Mouse (Mus musculus): ENCODE measurements around the gene Cc2d1b. TPM values are rescaled to one million over a fixed set of nuclear protein-coding genes. Genes with fewer than 3 reads are reported as not detected.

The Cc2d1b gene
- polyA plus RNA-seq, 2 experiments: 28.9 to 53.4 TPM

DNA sequence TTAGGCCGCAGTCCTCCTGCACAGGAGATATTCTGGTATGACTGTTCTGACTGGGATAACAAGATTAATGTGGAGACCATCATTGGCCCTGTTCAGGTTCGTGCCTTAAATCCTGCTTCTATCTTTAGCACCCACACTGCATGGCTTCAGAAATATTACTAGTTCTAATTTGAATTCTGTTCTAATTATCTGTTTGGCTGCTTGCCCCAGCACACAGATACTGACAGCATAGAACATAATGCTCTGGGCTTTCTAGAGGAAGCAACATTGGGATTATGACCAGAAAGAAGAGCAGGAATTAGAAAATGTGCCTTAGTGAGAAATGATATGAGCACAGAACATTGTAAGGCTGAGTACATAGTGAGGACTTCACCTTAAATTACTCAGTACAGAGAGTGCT lies 26.4 kb upstream of the Cc2d1b start:
- 95% methylated on average over 2 of the region's 2 CpGs for WGBS
- Histone ChIP-seq H3K36me3 (ENCODE audit: control insufficient read depth, insufficient read depth, low read length) (peaks cover 12% of the 10 kb centered on the region), H3K9ac (ENCODE audit: low read depth, low read length, severe bottlenecking) (no peak overlapping the region), H3K4me1 (ENCODE audit: control insufficient read depth, insufficient read depth, low read length) (no peaks in the 10 kb centered on the region), H3K27ac (replicated peaks; ENCODE audit: low read depth, low read length) (no peak overlapping the region), H3K4me3 (replicated peaks; ENCODE audit: low read length) (no peak overlapping the region), H3K9me3 (ENCODE audit: control insufficient read depth, low read length) (no peaks in the 10 kb centered on the region), H3K4me2 (replicated peaks; ENCODE audit: low read depth, low read length, severe bottlenecking) (no peak overlapping the region), H3K27me3 (ENCODE audit: control insufficient read depth, insufficient read depth, low read length) (no peaks in the 10 kb centered on the region)
- no peak for TF ChIP-seq POLR2A (IDR thresholded peaks at IDR 0.05; ENCODE audit: borderline replicate concordance, extremely low read depth, insufficient read depth, insufficient read length)
- ATAC-seq (ENCODE audit: low FRiP score, low read depth) (no peak), DNase-seq (ENCODE audit: low spot score) (no peak)

DNA sequence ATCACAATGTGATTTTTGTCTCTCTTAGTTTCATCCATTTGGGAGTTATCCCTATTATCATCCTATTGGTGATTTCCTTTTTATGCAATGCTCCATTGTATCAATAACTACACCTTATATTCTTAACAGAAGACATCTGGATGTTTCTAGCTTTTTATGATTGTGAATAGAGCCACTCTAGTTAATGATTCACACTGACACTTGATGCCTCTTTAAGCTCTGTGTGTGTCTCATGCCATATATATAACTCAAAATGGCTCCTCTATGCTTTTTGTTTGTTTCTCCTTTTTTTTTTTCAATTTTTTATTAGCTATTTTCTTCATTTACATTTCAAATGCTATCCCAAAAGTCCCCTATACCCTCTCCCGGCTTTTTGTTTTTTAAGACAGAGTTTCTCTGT lies 24.0 kb upstream of the Cc2d1b start:
- DNase-seq (ENCODE audit: low spot score) (no peak), ATAC-seq (ENCODE audit: low FRiP score, low read depth) (no peak)
- no peak overlapping the region for H3K4me2 ChIP-seq (replicated peaks; ENCODE audit: low read depth, low read length, severe bottlenecking)
- no peak overlapping the region for H3K27ac ChIP-seq (replicated peaks; ENCODE audit: low read depth, low read length)
- H3K9ac ChIP-seq (ENCODE audit: low read depth, low read length, severe bottlenecking): no peak overlapping the region
- no peak overlapping the region for H3K4me3 ChIP-seq (replicated peaks; ENCODE audit: low read length)
- no peaks in the 10 kb centered on the region for H3K4me1 ChIP-seq (ENCODE audit: control insufficient read depth, insufficient read depth, low read length)
- TF ChIP-seq POLR2A (IDR thresholded peaks at IDR 0.05; ENCODE audit: borderline replicate concordance, extremely low read depth, insufficient read depth, insufficient read length): no peak
- WGBS: 78% methylated on average over 1 of the region's 1 CpGs
- peaks cover 18% of the 10 kb centered on the region for H3K36me3 ChIP-seq (ENCODE audit: control insufficient read depth, insufficient read depth, low read length)
- no peaks in the 10 kb centered on the region for H3K9me3 ChIP-seq (ENCODE audit: control insufficient read depth, low read length)
- H3K27me3 ChIP-seq (ENCODE audit: control insufficient read depth, insufficient read depth, low read length): no peaks in the 10 kb centered on the region

DNA sequence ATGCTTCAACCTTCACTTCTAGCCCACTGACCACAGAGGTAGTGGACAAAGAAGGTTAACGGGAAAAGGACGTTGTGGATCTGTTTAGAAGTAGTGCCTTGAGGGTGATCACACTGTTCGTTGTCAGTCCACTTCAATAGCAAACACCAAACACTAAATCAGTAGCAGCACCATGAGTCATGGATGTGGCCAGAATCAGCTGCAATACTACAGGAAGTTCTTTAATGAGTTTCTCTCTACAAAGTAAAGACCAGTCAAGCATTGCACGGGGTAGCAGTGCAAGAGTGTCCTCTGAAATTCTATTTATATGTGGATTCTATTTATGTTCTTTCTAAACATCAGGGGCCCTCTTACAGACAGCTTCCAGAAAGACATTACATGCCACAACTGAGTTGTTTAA lies 21.4 kb upstream of the Cc2d1b start:
- Histone ChIP-seq H3K36me3 (ENCODE audit: control insufficient read depth, insufficient read depth, low read length) (peaks cover 30% of the 10 kb centered on the region), H3K9me3 (ENCODE audit: control insufficient read depth, low read length) (no peaks in the 10 kb centered on the region), H3K9ac (ENCODE audit: low read depth, low read length, severe bottlenecking) (no peak overlapping the region), H3K27ac (replicated peaks; ENCODE audit: low read depth, low read length) (no peak overlapping the region), H3K4me3 (replicated peaks; ENCODE audit: low read length) (no peak overlapping the region), H3K4me1 (ENCODE audit: control insufficient read depth, insufficient read depth, low read length) (no peaks in the 10 kb centered on the region), H3K4me2 (replicated peaks; ENCODE audit: low read depth, low read length, severe bottlenecking) (no peak overlapping the region), H3K27me3 (ENCODE audit: control insufficient read depth, insufficient read depth, low read length) (no peaks in the 10 kb centered on the region)
- no peak for TF ChIP-seq POLR2A (IDR thresholded peaks at IDR 0.05; ENCODE audit: borderline replicate concordance, extremely low read depth, insufficient read depth, insufficient read length)
- 86% methylated on average over 4 of the region's 4 CpGs for WGBS
- ATAC-seq (ENCODE audit: low FRiP score, low read depth): no peak
- DNase-seq (ENCODE audit: low spot score): no peak

DNA sequence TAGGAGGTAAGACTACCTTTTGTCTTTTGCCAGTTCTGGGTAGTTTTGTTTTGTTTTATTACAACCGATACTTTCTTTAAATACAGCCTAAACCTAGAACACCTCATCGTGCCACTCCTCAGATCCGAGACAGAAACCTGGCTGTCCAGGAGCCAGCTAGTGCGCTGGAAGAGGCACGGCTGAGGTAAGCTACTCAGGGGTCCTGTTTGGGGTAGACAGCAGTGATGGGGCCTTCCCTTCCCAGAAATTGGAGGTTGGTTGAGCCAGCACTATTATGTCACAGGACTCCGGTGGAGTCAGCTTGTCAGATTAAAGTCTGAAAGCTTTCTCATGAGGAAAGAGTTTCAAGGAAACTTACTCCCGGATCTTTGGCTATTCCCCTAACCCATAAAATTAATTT lies 17.9 kb upstream of the Cc2d1b start:
- DNase-seq (ENCODE audit: low spot score) (no peak), ATAC-seq (ENCODE audit: low FRiP score, low read depth) (no peak)
- no peaks in the 10 kb centered on the region for H3K27me3 ChIP-seq (ENCODE audit: control insufficient read depth, insufficient read depth, low read length)
- H3K4me2 ChIP-seq (replicated peaks; ENCODE audit: low read depth, low read length, severe bottlenecking): no peak overlapping the region
- TF ChIP-seq POLR2A (IDR thresholded peaks at IDR 0.05; ENCODE audit: borderline replicate concordance, extremely low read depth, insufficient read depth, insufficient read length): no peak
- H3K4me1 ChIP-seq (ENCODE audit: control insufficient read depth, insufficient read depth, low read length): no peaks in the 10 kb centered on the region
- no peak overlapping the region for H3K9ac ChIP-seq (ENCODE audit: low read depth, low read length, severe bottlenecking)
- no peaks in the 10 kb centered on the region for H3K9me3 ChIP-seq (ENCODE audit: control insufficient read depth, low read length)
- H3K4me3 ChIP-seq (replicated peaks; ENCODE audit: low read length): no peak overlapping the region
- H3K27ac ChIP-seq (replicated peaks; ENCODE audit: low read depth, low read length): no peak overlapping the region
- peaks cover 52% of the 10 kb centered on the region for H3K36me3 ChIP-seq (ENCODE audit: control insufficient read depth, insufficient read depth, low read length)
- 94% methylated on average over 7 of the region's 7 CpGs for WGBS

DNA sequence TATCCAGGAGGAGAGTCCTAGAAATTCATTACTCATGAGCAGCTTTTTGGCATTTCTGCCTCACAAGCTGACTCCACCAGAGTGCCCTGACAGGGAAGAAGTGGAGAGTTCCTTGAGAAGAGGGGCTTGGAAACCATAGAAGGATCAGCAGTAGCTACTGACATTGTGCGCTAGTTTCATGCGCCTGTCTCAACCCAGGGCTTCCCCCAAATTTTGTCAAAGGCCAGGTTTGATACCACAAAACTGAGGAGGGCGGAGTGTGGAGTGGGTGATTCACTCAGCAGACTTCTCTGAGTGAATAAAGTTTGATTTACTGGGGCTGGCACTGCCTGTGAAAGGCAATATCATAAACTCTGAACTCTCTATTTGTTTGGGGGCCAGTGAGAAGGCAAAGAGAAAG lies 11.1 kb upstream of the Cc2d1b start:
- Histone ChIP-seq H3K9ac (ENCODE audit: low read depth, low read length, severe bottlenecking) (no peak overlapping the region), H3K4me3 (replicated peaks; ENCODE audit: low read length) (no peak overlapping the region), H3K9me3 (ENCODE audit: control insufficient read depth, low read length) (no peaks in the 10 kb centered on the region), H3K27me3 (ENCODE audit: control insufficient read depth, insufficient read depth, low read length) (no peaks in the 10 kb centered on the region), H3K4me1 (ENCODE audit: control insufficient read depth, insufficient read depth, low read length) (no peaks in the 10 kb centered on the region), H3K4me2 (replicated peaks; ENCODE audit: low read depth, low read length, severe bottlenecking) (no peak overlapping the region), H3K36me3 (ENCODE audit: control insufficient read depth, insufficient read depth, low read length) (peaks cover 37% of the 10 kb centered on the region), H3K27ac (replicated peaks; ENCODE audit: low read depth, low read length) (no peak overlapping the region)
- DNase-seq (ENCODE audit: low spot score): no peak
- no peak for TF ChIP-seq POLR2A (IDR thresholded peaks at IDR 0.05; ENCODE audit: borderline replicate concordance, extremely low read depth, insufficient read depth, insufficient read length)
- ATAC-seq (ENCODE audit: low FRiP score, low read depth): no peak
- 87% methylated on average over 3 of the region's 3 CpGs for WGBS

DNA sequence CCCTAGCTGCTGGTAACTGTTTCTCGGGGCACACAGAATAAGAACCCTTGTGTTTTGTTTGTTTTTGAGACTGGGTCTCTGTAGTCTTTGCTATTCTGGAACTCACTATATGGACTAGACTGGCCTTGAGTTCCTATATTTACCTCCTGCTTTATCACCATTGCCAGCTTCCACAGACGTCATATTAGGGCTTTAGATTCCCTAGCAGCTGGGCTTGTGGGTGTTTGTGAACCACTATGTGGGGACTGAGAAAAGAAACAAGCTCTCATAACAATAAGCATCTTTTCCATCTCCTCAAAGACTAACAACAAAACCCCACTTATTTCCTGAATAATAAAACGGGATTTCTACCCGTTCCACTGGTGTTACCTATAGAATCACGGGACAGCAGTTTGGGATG lies 8.8 kb upstream of the Cc2d1b start:
- H3K27ac ChIP-seq (replicated peaks; ENCODE audit: low read depth, low read length): no peak overlapping the region

More for the DNA sequence above, 8.8 kb upstream of the Cc2d1b start:
- H3K4me2 ChIP-seq (replicated peaks; ENCODE audit: low read depth, low read length, severe bottlenecking): no peak overlapping the region
- no peak for DNase-seq (ENCODE audit: low spot score)
- H3K9me3 ChIP-seq (ENCODE audit: control insufficient read depth, low read length): no peaks in the 10 kb centered on the region
- no peaks in the 10 kb centered on the region for H3K4me1 ChIP-seq (ENCODE audit: control insufficient read depth, insufficient read depth, low read length)
- TF ChIP-seq POLR2A (IDR thresholded peaks at IDR 0.05; ENCODE audit: borderline replicate concordance, extremely low read depth, insufficient read depth, insufficient read length): no peak
- H3K9ac ChIP-seq (ENCODE audit: low read depth, low read length, severe bottlenecking): no peak overlapping the region
- ATAC-seq (ENCODE audit: low FRiP score, low read depth): no peak
- no peaks in the 10 kb centered on the region for H3K27me3 ChIP-seq (ENCODE audit: control insufficient read depth, insufficient read depth, low read length)
- H3K4me3 ChIP-seq (replicated peaks; ENCODE audit: low read length): no peak overlapping the region
- 88% methylated on average over 5 of the region's 5 CpGs for WGBS
- peaks cover 17% of the 10 kb centered on the region for H3K36me3 ChIP-seq (ENCODE audit: control insufficient read depth, insufficient read depth, low read length)
